Mouse (Mus musculus) kidney, postnatal 0 days (tissue): ENCODE measurements around the gene Arfgap2. TPM values are rescaled to one million over a fixed set of nuclear protein-coding genes. Genes with fewer than 3 reads are reported as not detected.
"Not testable (repeated sequence)": the region's sequence is repeated elsewhere in the genome, so short reads cannot be mapped to it uniquely, and the experiment has no call there.

Experiments used
- ATAC-seq: fragments of 200-750 bp; cut with Nextera tagmentation; replicated peaks from 2 replicates; pipeline ENCODE4 v1.8.0; 2017; ENCODE audit warnings: low read depth, moderate number of reproducible peaks, moderate TSS enrichment, moderate library complexity; ENCODE audit not compliant: low FRiP score
- DNase-seq: peaks from one replicate; pipeline ENCODE4 v3.0.0-alpha.2; 2016; ENCODE audit warnings: low spot score
- H3K27ac ChIP-seq: fragments of 300-500 bp; sonication (generic); 2 replicates; pipeline ENCODE4 v1.5.1; 2014; ENCODE audit warnings: mild to moderate bottlenecking
- H3K27me3 ChIP-seq: fragments of 300-500 bp; sonication (generic); 2 replicates; pipeline ENCODE4 v1.6.1; 2014; ENCODE audit warnings: low read length, mixed read lengths; ENCODE audit not compliant: insufficient read depth
- H3K36me3 ChIP-seq: fragments of 300-500 bp; sonication (generic); 2 replicates; pipeline ENCODE4 v1.6.1; 2014; ENCODE audit warnings: low read length, mixed read lengths; ENCODE audit not compliant: insufficient read depth
- H3K4me1 ChIP-seq: fragments of 300-500 bp; sonication (generic); replicated peaks from 2 replicates; pipeline ENCODE4 v1.6.1; 2014; ENCODE audit warnings: antibody characterized with exemption, low read length, mixed read lengths; ENCODE audit not compliant: insufficient read depth
- H3K4me2 ChIP-seq: fragments of 300-500 bp; sonication (generic); 2 replicates; pipeline ENCODE4 v1.6.1; 2014; ENCODE audit warnings: mild to moderate bottlenecking, low read length, moderate library complexity, mixed read lengths
- H3K4me3 ChIP-seq: fragments of 300-500 bp; sonication (generic); replicated peaks from 2 replicates; pipeline ENCODE4 v1.5.1; 2014; ENCODE audit warnings: low read depth, low read length
- H3K9ac ChIP-seq: fragments of 300-500 bp; sonication (generic); 2 replicates; pipeline ENCODE4 v1.6.1; 2014; ENCODE audit warnings: low read depth, low read length
- H3K9me3 ChIP-seq: fragments of 300-500 bp; sonication (generic); replicated peaks from 2 replicates; pipeline ENCODE4 v1.6.1; 2016; ENCODE audit warnings: low read length, inconsistent platforms, mixed read lengths
- CTCF ChIP-seq: IDR thresholded peaks from 2 replicates; pipeline ENCODE4 v1.5.1; 2016; ENCODE audit warnings: antibody characterized with exemption, low read depth, mild to moderate bottlenecking, moderate library complexity
- WGBS: fragments of 180-500 bp; shearing (Covaris S2); extraction: QIAGEN DNeasy Blood & Tissue Kit; methylation state at CpG from one replicate; pipeline ENCODE4 v1.1.7; 2014; 5-methylcytosine and 5-hydroxymethylcytosine counted together
- polyA plus RNA-seq: library from polyadenylated mRNA; unstranded; fragments of >200 nt; fragmentation: Nextera tagmentation; extraction: Ambion mirVana; gene quantifications from 2 replicates; pipeline ENCODE4 v1.2.1, GENCODE M21; 2015

The Arfgap2 gene
- polyA plus RNA-seq, 1 experiment from 2014 or later, result 66.6 TPM

DNA sequence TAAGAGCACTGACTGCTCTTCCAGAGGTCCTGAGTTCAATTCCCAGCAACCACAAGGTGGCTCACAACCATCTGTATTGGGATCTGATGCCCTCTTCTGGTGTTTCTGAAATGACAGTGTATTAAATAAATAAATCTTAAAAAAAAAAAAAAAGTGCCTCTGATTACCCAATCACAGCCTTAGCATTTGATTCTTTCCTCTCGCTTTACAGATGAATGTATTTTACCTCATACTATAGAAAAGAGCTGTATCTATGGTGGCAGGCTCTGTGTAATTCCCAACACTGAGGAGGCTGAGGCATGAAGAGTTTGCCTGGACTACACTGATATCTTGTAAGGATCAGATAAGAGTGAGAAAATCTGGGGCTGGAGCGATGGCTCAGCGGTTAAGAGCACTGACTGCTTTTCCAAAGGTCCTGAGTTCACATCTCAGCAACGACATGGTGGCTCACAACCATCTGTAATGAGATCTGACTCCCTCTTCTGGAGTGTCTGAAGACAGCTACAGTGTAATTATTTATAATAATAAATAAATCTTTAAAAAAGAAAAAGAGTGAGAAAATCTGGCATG is 27.2 kb upstream of the Arfgap2 start:
- H3K9ac ChIP-seq, result not testable (repeated sequence)

DNA sequence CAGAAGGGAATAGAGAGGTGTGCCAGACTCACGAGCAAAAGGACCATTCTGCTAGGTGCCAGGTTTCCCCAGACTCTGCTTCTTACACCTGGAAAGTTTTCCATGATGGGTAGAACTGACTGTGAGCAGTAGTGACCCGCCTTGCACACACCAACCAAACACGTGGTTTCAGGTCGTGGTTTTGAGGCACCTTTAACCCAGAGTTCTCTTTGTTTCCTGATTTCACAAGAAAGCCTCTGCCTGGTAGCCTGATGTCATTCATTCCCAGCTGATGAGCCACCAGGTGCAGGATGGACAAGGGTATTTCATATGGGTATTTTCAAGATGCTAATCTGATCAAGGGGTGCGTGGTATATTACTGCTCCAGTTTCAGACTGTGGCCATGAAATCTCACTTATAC is 22.2 kb upstream of the Arfgap2 start:
- no peaks in the 10 kb centered on the region for H3K9me3 ChIP-seq
- WGBS, result 68% methylated on average over 5 of the region's 5 CpGs
- no peaks in the 10 kb centered on the region for H3K4me1 ChIP-seq
- no peak for DNase-seq
- no peaks in the 10 kb centered on the region for H3K27me3 ChIP-seq
- H3K27ac ChIP-seq, result no peak overlapping the region
- H3K4me3 ChIP-seq, result no peak overlapping the region
- no peak overlapping the region for H3K9ac ChIP-seq
- H3K36me3 ChIP-seq, result no peaks in the 10 kb centered on the region
- H3K4me2 ChIP-seq, result no peak overlapping the region
- no peak for ATAC-seq
- no peak for TF ChIP-seq CTCF

More for the DNA sequence above, 27.2 kb upstream of the Arfgap2 start:
- Histone ChIP-seq H3K27ac (peak overlapping the region; percentile 85), H3K4me3 (peak overlapping the region; percentile 62), H3K4me2 (peak overlapping the region; percentile 91)
- DNase-seq, result peak; percentile 57
- not testable (repeated sequence) for H3K27me3 ChIP-seq, H3K4me1 ChIP-seq, H3K9me3 ChIP-seq, H3K36me3 ChIP-seq
- TF ChIP-seq CTCF, result peak; percentile 61
- ATAC-seq, result 0 out of 2 replicates have a peak, but pooled peaks have one; percentile 6
- WGBS, result 21% methylated on average over 4 of the region's 4 CpGs

DNA sequence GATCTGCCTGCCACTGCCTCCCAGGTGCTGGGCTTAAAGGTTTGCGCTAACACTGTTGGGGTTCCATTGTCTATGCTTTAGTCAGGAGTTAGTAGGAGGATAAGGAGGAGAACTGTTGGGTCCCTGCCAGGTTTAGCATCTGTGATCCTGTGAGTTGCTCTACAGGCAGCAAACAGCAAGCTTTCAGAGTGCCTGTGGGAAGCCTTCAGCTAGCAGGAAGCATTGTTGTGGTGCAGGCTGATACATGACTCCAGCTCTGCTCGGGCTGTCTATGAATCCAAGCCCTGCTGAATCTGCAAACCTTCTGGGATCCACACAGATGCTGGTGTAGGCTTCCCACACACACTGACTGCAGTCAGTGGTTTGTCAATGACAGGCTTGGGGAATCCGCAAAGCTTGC is 21.4 kb upstream of the Arfgap2 start:
- 62% methylated on average over 3 of the region's 3 CpGs for WGBS
- no peak overlapping the region for H3K9ac ChIP-seq
- DNase-seq, result no peak

DNA sequence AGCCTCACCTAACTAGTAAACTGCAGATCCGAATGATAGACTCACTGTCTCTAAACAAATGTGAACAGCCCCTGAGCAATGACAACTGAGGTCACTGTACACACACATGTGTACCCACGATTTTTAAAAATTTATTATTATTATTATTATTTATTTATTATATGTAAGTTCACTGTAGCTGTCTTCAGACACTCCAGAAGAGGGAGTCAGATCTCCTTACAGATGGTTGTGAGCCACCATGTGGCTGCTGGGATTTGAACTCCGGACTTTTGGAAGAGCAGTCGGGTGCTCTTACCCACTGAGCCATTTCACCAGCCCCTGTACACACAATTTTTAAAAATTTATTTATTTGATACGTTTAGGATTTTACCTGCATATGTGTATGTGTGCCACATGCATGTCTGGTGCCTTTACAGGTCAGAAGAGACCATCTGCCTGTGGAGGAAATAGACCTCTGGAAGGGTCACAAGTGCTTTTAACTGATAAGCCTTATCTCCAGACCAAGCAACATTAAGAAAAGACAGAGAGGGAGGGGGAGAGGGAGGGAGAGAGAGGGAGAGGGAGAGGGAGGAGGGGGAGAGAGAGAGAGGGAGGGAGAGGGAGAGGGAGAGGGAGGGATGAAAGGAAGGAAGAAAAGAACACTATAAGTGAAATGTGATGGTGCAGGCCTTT is 20.1 kb upstream of the Arfgap2 start:
- H3K9me3 ChIP-seq, result no peaks in the 10 kb centered on the region
- no peak overlapping the region for H3K4me2 ChIP-seq
- ATAC-seq (no peak), DNase-seq (no peak)
- no peak overlapping the region for H3K4me3 ChIP-seq
- no peak for TF ChIP-seq CTCF
- no peak overlapping the region for H3K27ac ChIP-seq
- no peaks in the 10 kb centered on the region for H3K36me3 ChIP-seq
- WGBS, result 79% methylated on average over 5 of the region's 5 CpGs
- no peaks in the 10 kb centered on the region for H3K4me1 ChIP-seq
- H3K27me3 ChIP-seq, result no peaks in the 10 kb centered on the region
- no peak overlapping the region for H3K9ac ChIP-seq

More for the DNA sequence above, 21.4 kb upstream of the Arfgap2 start:
- H3K4me2 ChIP-seq, result no peak overlapping the region
- no peak for TF ChIP-seq CTCF
- no peak for ATAC-seq
- no peaks in the 10 kb centered on the region for H3K27me3 ChIP-seq
- no peaks in the 10 kb centered on the region for H3K4me1 ChIP-seq
- no peak overlapping the region for H3K27ac ChIP-seq
- H3K9me3 ChIP-seq, result no peaks in the 10 kb centered on the region
- H3K4me3 ChIP-seq, result no peak overlapping the region
- no peaks in the 10 kb centered on the region for H3K36me3 ChIP-seq

DNA sequence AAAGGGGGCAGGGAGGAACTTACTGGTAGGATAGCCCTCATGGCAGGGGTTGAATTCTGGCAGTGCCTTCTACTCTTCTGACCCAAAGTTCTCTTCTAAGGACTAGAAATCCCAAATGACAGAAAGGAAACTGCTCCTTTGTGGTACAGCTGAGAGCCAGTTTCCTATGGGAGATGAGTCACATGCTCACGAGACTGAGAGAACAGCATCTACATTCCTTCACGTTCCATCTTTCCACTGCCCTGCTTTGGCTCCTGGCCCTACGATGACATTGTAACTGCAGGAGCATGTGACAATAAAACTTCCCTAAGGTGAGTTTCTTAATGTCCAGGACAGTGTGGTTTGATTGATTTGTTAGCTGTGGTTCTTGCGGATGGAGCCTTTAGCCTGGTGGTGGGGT is 16.4 kb upstream of the Arfgap2 start:
- ATAC-seq (no peak), DNase-seq (no peak)
- Histone ChIP-seq H3K27me3 (no peaks in the 10 kb centered on the region), H3K4me1 (no peaks in the 10 kb centered on the region), H3K4me2 (no peak overlapping the region), H3K9ac (no peak overlapping the region), H3K9me3 (no peaks in the 10 kb centered on the region), H3K27ac (no peak overlapping the region), H3K4me3 (no peak overlapping the region), H3K36me3 (no peaks in the 10 kb centered on the region)
- TF ChIP-seq CTCF, result no peak
- whole genome bisulfite sequencing, result 81% methylated on average over 4 of the region's 4 CpGs

DNA sequence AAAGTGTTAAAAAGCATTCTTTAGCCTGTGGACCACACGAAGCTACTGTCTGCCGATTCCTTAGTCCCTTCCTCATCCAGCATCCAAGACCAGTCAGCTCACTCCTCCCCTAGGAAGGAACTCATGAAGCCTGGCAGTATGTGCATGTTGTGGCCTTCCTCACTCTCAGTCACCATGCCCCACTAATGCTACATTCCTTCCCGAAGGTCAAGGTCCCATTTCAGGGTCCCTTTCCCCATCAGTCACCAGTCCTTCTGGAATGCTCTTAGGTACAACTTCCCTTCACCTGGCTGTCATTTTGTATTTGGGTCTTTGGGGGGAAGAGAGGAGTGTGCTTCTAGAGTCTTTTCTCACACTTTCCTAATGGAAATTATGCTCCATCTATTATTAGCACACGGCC is 12.8 kb upstream of the Arfgap2 start:
- WGBS, result 69% methylated on average over 4 of the region's 4 CpGs
- no peak for DNase-seq
- no peak for ATAC-seq
- Histone ChIP-seq H3K4me3 (no peak overlapping the region), H3K27ac (no peak overlapping the region), H3K4me2 (no peak overlapping the region), H3K27me3 (no peaks in the 10 kb centered on the region), H3K4me1 (0 out of 2 replicates have a peak, but pooled peaks cover 4% of the 10 kb centered on the region), H3K9ac (no peak overlapping the region), H3K9me3 (no peaks in the 10 kb centered on the region), H3K36me3 (no peaks in the 10 kb centered on the region)
- TF ChIP-seq CTCF, result no peak
